Mouse (Mus musculus): ENCODE measurements around the gene Gprin1.

Gprin1 gene

DNA sequence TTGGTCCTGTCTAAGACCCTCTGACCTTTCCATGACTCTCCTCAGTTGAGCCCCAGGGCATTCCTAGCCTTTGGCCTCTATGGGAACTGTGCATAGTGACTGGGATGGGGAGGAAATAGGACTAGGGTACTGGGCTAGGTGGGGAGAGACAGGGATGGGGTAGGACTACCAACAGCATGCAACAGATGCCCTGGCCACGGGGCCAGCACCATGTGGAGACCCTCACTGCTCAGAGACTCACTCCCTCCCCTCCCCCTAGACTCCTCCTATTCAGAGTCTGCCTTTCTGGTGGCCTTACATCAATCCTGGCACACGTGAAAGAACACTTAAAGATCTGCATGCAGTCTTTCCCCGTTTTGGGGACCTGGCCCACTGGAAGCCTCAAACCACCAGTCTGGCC, 12.7 kb downstream of the Gprin1 start:
- DNase-seq (ENCODE audit: extremely low spot score, low read depth, low spot score), result no peak

DNA sequence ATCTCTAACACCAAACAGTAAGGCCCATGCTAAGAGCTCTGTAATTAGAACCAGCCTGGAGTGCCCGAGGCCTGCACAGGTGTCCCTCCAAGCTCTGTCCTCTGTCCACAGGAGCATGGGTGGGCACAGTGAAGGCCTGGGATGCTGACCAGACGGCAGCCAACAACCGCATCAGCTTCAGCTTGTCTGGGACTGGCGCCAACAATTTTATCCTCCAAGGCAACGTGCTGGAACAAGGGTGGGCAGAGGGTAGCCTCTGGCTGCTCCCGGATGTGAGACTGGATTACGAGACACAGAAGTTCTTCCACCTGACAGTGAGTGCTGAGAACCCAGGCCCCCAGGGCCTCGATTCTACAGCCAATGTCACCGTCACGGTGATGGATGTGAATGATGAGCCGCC, 23.5 kb downstream of the Gprin1 start:
- no peak for DNase-seq (ENCODE audit: extremely low spot score, low read depth, low spot score)

DNA sequence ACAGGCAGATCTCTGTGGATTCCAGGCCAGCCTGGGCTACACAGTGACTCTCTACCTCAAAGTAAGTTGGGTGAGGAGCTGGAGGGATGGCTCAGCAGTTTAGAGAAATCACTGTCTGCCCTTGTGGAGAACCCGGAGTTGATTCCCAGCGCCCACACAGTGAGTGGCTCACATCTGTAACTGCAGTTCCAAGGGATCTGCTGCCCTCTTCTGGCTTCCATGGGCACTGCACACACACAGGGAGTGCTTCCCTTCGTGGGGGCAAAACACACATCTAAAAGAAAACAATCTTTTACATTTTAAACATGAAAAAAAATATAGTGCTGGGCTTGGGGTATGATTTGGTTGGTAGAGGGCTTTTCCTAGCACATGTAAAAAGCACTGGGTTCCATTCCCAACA, 26.5 kb downstream of the Gprin1 start:
- no peak for DNase-seq (ENCODE audit: extremely low spot score, low read depth, low spot score)

DNA sequence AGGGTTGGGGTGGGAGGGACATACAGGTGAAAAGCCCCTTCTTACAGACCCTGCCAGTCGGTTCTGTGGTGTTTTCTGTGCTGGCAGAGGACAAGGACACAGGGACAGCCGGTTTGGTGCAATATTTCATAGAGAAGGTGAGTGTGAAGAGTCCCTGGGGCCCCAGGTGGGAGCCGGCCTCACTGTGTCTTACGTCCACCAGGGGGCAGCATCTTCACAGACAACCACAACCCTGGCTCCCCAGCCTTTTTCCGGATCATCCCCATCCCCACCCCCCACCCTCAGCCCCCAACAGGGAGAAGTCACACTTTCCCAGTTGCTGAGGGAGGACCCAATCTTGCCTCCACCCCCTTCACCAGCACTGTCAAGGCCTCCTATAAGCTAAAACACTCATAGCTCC, 32.8 kb downstream of the Gprin1 start:
- no peak for DNase-seq (ENCODE audit: extremely low spot score, low read depth, low spot score)

DNA sequence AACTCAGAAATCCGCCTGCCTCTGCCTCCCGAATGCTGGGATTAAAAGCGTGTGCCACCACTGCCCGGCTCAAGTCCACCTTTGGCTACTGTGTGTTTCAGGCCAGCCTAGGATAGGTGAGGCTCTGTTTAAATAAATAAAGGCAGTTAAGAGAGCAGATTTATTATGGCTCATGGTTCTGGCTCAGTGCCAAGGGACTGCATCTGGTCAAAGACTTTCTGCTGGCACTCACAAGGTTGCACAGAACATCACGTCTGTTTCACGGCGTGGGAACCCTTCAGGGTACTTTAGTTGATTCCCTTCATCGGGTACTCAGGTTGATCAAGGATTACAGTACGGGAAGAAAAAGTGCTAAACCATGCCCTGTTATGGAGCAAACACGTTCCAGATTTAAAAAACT, 34.7 kb downstream of the Gprin1 start:
- DNase-seq (ENCODE audit: extremely low spot score, low read depth, low spot score), result no peak

DNA sequence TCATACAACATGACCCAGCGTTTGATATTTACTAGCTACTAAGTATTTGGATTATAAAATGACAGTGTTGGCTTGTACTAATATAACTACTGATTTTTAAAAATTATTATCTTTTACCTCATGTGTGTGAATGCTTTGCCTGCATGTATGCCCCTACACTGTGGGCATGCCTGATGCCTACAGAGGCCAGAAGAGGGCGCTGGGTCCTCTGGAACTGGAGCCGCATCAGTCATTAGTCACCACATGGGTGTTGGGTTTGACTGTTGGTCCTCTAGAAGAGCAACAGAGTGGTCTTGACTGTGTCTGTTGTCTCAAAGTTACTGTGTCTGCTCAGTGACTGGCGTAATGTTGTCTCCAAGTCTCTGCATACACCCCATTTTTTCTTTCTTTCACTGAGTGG, 35.3 kb downstream of the Gprin1 start:
- DNase-seq (ENCODE audit: extremely low spot score, low read depth, low spot score), result no peak

DNA sequence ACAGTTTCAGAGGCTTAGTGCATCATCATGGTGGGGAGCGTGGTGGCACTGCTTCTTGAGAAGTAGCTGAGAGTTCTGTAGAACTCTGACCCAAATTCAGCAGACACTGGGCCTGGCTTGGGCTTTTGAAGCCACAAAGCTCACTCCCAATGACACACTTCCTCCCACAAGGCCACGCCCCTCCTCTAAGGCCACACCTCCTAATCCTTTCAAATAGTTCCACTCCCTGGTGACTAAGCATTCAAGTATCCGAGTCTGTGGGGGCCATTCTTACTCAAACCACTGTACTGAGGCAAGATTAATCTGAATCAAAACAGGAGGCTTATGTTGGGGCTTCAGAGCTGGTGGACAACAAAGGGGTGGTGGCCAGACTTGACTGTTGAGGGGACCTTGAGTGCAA, 38.8 kb downstream of the Gprin1 start:
- DNase-seq (ENCODE audit: extremely low spot score, low read depth, low spot score), result no peak

DNA sequence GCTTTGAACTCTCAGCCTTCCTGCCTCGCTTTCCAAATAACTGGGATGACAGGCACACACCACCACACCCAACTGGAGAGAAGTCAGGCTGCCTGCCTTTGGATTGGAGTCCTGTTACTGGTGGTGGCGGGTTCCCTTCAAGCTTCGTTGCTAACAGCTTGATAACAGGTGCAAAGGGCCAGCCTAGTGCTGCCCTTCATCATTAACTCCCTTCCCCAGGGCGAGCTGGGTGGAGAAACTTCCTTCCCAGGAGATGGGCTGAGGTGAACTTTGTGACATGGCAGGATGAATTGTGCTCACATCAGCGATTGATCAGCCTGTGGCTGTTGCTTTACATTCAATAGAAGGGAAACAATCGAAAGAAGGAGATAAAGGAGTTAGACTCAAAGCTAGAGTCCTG, 44.8 kb downstream of the Gprin1 start:
- DNase-seq (ENCODE audit: extremely low spot score, low read depth, low spot score), result no peak

DNA sequence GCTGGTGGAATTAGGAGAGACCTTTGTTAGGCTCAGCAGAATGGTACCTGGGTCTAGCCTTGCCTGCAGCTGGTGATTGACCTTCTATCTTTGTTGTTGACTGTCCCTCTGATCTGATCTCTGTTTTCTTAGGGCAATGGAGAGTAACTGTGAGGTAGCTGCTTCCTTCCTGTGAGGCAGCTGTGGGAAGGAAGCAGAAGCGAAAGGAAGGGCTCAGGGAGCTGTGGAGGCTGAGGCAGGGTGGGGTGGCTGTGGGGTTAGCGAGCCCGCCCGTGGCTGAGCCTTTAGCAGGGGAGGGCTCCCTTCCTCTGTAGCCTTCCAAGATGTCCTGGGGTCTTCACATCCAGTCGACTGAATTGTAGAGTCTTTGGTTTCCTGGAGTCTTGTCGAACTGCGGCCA, 47.2 kb downstream of the Gprin1 start:
- no peak for DNase-seq (ENCODE audit: extremely low spot score, low read depth, low spot score)

DNA sequence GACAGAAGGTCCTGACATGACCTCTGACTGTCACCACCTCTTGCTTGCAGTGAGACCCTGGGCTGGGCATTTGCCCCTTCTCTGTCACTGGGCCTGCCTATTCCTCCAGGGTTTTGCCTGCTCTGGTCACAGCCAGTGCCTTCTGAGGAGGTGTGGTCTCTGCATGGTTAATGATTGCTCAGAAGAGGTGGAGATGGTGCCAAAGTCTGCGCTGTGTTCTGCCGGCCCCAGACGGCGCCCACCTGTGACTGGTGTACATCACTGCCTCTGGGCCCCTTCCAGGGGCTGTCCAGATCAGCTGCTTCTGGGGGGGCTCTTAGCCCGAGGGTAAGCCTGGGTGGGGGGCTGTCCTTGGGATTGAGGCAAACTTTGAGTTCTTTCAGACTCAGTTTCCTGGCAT, 48.4 kb downstream of the Gprin1 start, which contains the start of gene Cdhr2:
Cdhr2 (plus strand) TSS at position 219 of the 400 bp plus-strand sequence.
- DNase-seq (ENCODE audit: extremely low spot score, low read depth, low spot score), result no peak

DNA sequence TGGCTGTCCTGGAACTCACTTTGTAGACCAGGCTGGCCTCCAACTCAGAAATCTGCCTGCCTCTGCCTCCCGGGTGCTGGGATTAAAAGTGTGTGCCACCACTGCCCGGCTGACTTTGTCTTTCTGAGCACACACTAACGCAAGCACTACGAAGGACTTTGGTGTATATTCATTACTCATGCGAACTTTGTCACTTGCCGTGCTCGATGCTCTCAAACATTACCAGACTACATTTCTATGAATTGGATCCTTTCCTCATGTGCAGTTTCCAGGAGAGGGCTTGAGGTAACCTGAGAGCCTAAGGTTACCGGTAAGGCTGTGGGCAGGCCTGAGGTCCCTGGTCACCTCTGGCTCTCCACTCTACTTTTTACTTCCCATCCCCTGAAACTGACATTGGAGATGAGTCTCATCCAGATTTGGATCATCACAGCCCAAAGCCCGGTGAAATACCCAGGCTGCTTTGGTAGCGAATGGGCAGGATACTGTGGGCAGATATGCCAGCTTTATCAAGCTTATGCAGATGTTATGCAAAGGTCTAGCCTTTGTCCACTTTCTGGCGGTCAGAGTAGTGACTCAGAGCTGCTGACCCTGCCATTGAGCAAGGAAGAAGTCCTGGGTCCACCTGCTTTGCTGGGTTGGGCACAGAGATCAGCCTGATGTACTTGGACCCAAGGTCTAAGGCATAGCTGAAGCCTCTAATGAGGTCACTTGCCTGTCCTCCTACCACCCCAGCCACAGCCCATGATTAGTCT, 54.0 kb downstream of the Gprin1 start:
- DNase-seq (ENCODE audit: extremely low spot score, low read depth, low spot score), result no peak

DNA sequence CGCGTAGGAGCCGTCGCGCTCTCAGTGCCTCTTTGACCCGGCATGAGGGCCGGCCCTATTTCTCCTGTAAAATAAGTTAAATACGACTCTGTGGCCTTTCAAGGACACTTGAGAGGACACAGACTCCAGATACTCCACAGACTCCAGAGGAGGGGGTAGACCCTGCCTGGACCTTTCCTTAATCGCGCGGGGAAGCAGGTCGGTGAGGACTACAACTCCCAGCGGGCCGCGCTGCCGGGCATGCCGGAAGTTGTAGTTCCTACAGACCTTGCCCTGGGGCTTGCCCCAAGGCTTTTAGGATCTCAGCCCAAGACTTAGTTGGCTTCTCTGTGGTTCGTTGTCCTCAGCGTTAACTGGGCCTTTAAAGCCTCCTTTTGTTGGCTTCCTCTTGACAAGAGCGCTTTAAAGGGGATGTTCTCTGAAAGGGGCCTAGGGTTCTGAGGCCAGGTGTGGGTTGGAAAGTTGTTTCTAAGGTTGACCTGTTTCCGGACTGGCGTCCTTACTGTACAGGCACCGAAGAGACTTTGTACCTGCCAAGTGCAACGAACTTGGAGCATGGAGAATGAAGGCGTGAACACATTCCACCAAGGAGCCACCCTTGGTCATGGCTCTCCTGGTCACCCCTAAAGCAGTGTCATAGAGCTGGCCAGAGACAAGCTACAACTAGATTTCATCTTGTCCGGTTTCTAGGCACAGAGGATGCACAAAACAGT, 55.2 kb downstream of the Gprin1 start:
- no peak for DNase-seq (ENCODE audit: extremely low spot score, low read depth, low spot score)

DNA sequence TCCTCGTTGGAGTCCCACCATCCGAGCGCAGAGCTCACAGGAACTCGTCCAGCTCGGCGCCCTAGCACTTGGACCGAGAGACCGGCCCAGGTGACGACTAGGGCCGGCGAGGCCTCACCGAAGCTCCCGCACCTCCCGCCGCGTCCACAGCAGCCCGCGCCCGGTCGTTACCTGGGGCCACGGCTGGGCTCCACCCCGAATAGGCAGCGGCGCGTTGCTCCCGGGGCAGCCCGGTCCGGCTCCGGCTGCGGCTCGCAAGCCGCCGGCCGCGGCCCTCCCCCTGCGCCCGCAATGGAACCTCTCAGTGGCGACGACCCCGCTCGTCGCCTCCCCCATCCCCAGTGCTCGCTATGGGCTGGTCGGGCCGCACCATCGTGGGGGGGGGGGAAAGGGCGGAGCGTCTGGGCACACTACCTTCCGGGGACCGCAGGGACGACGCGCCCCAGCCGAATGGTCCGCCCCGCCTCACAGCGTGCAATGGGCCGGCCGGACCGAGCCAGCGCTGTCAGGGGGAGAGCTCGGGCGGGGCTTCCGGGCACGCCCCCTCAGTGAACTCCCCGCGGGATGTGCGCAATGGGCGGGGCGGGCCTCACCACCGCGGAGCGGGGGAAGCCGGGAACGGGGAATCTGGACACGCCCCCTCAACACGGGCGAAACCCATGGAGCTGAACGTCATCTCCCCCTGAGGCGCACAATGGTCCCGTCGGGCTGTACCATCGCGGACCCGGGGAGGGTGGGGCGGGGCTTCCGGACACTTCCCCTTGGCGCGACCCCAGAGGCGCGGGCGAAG, 55.9 kb downstream of the Gprin1 start, which contains the start of gene Rnf44:
Rnf44 (minus strand) TSS at position 350 of the 790 bp plus-strand sequence.
- DNase-seq (ENCODE audit: extremely low spot score, low read depth, low spot score), result peak; percentile 95

DNA sequence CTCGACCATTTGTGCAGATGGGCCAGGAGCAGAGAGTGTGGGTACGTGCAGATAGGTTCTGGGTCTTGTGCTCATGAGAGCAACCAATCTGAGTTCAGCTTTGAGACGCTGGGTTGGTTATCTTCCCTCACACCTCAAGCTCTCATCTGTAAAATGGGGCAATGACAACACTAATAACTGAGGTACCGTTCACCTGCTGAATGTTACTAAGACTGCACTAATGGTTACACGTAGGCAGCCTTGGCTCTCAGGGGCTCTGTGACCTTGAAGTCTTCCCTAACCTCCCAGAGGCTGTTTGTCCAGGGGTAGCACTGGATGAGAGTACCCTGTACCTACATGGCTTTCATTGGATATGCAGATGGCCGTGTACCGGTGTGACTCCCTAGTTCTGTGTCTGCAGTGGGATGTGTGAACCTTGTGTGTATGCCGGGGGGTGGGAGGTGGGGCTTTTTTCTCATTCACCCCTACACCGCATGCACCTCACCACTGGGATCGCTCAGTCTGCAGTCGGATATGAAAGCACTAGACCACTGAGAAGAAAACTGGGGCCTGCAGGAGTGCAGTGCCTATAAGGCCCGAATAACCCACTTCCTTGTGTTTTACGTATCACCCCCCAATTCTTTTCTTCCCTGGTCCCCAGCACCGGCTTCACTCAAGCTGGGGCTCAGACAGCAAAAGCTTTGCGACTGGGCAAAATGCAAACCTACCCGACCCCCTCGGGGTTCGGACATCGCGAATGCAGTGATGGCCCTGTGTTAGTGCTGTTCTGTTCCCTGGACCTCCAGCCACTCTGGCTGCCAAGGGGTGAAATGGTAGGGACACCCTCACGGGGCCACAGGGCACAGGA, 56.7 kb downstream of the Gprin1 start:
- DNase-seq (ENCODE audit: extremely low spot score, low read depth, low spot score), result no peak

DNA sequence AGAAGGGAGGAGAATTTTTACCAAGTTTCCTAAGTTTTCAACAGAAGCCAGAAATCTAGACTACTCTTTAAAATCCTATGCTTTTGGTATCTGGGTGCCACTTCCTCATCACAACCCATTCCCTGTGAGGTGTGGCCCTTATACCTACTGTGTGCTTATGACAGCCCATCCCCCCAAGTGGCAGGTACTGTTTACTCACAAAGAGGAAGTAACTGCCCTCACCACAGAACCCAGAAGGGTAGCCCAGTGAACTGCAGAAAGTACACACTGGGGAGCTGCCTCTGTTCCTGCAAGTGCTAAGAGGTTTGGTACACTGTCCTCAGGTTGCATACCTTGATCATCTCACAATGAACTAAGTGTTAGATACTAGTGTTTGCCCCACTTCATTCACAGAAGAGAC, 57.9 kb downstream of the Gprin1 start:
- no peak for DNase-seq (ENCODE audit: extremely low spot score, low read depth, low spot score)

DNA sequence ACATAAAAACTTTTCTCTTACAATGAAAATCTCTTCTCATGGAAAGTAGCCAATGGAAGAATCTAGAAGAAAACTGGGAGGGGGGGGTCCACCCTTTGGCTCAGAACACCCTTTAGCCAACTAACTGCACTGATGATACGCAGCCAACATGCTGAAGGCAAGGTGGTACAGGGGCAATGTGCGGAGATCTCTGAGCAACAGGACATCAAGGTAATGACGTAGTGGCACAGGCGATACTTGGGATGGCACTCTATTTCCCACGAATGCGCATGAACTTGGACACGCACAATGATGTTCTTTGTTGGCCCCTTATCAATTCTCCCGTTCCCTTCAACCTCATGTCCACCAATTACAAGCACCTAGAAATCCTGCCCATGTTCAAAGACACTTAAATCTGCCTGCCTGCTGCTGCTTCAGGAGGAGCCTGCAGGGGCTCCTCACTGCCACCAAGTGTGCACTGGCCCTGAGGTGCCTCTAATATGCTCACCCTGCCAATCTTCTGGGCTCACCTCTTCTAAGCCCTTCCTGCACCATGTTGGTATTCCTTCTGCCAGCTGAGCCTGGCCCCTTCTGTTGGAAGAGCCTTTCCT, 59.4 kb downstream of the Gprin1 start:
- DNase-seq (ENCODE audit: extremely low spot score, low read depth, low spot score), result no peak

DNA sequence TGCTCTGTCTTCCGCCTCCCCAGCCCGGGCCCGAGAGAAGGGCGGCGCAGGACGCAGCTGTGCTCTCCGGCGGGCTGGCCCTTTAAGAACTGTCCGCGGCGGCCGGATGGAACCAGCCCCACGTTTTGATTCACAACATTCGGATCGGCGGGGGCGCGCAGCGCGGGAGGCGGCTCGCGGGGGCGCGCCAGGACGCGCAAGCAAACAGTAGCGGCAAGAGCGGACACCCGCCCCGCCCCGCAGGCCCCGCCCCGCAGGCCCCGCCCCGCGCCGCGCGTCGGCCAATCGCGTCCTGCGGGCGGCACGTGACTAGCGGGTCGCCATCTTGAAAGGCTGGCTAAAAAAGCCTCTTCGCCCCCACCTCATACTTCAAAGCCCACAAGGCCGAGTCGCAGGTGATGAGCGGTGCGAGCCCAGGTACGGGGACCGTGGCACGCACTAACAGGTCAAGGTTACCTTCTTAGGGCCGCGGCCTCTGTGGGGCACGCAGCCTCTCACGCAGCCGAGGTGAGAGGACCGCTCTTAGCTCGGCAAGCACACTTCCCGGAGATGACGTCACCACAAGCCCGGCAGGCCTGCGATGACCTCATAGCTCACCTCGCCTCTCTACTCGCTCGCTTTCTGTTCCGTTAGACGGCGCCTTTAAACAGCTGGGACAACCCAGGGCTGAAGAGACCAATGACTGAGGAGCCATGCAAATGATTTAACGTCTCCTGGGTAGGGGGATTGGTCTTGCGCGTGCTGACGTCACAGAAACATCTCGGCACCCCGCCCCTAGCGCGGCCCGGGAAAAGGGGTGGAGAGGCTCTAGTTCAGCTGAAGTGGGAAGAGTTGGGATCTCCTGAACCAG, 61.9 kb downstream of the Gprin1 start:
- peak; percentile 82 for DNase-seq (ENCODE audit: extremely low spot score, low read depth, low spot score)

DNA sequence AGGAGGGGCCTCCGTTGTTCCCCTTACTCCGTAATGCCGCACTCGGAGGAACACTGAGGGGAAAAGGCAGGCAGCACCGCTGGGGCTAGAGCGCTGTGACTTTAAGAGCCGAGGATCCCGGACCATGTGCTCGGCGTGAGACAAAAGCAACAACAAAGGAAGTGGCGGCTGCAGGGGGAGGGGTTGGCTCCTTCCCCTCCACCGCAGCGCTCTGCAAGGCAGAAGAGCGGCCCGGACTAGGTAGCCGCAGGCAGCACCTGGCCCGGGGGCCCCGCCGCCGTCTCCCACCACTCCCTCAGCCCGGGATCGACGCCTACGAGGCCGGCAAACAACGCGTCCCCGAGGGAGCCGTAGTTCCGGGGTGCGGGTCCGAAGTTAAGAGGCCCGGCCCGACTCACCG, 62.6 kb downstream of the Gprin1 start:
- no peak for DNase-seq (ENCODE audit: extremely low spot score, low read depth, low spot score)

All from hindlimb bud, embryonic 11.5 days (tissue).